Mouse (Mus musculus): ENCODE results near the gene Cplx1. TPM values are rescaled to one million over a fixed set of nuclear protein-coding genes. Genes with fewer than 3 reads are reported as not detected.

Cplx1 gene
- total RNA-seq (2021) = 100 to 1,000 TPM; 575 to 577 TPM
- long read RNA-seq, transcript Cplx1-201 (4 exons, 2,189 nt) = major isoform, 476 of 647 reads
- long read RNA-seq, partial matches to known transcripts = 38 of 647 reads
- long read RNA-seq, other reads (novel, unspliced or antisense) = 133 of 647 reads

GRCm38 (mm10) chr5:108549489-108550206, at the start of gene Cplx1:
Gene Cplx1 (minus strand): TSS chr5:108550024.
- DNase-seq (ENCODE audit: low spot score in 2 of 2) = peak; percentile 69 to 73

- DNase-seq (ENCODE audit: low spot score in 2 of 2) = peak; percentile 53 to 76
Measured at GRCm38 (mm10) chr5:108581361-108581891, 31.6 kb upstream of the Cplx1 start.

GRCm38 (mm10) chr5:108573054-108573453, 23.2 kb upstream of the Cplx1 start:
- DNase-seq (ENCODE audit: low spot score in 2 of 2) = no peak

GRCm38 (mm10) chr5:108570991-108571390, 21.2 kb upstream of the Cplx1 start:
- no peak for DNase-seq (ENCODE audit: low spot score in 2 of 2)

GRCm38 (mm10) chr5:108567104-108567503, 17.3 kb upstream of the Cplx1 start:
- DNase-seq (ENCODE audit: low spot score in 2 of 2) = no peak

GRCm38 (mm10) chr5:108566523-108566922, 16.7 kb upstream of the Cplx1 start:
- DNase-seq (ENCODE audit: low spot score in 2 of 2) = no peak

GRCm38 (mm10) chr5:108565381-108565780, 15.6 kb upstream of the Cplx1 start:
- DNase-seq (ENCODE audit: low spot score in 2 of 2) = no peak

- DNase-seq (ENCODE audit: low spot score in 2 of 2) = no peak
Measured at GRCm38 (mm10) chr5:108564346-108564745, 14.5 kb upstream of the Cplx1 start.

- no peak for DNase-seq (ENCODE audit: low spot score in 2 of 2)
Measured at GRCm38 (mm10) chr5:108562483-108562882, 12.7 kb upstream of the Cplx1 start.

GRCm38 (mm10) chr5:108556986-108557385, 7.2 kb upstream of the Cplx1 start:
- no peak for DNase-seq (ENCODE audit: low spot score in 2 of 2)

GRCm38 (mm10) chr5:108554041-108554440, 4.2 kb upstream of the Cplx1 start:
- DNase-seq (ENCODE audit: low spot score in 2 of 2) = no peak

GRCm38 (mm10) chr5:108550207-108550594, 377 bp upstream of the Cplx1 start:
- no peak for DNase-seq (ENCODE audit: low spot score in 2 of 2)

- no peak for DNase-seq (ENCODE audit: low spot score in 2 of 2)
Measured at GRCm38 (mm10) chr5:108549137-108549488, 711 bp downstream of the Cplx1 start.

GRCm38 (mm10) chr5:108547636-108548035, 2.2 kb downstream of the Cplx1 start:
- DNase-seq (ENCODE audit: low spot score in 2 of 2) = no peak

GRCm38 (mm10) chr5:108543516-108544291, 6.1 kb downstream of the Cplx1 start:
- no peak for DNase-seq (ENCODE audit: low spot score in 2 of 2)

- DNase-seq (ENCODE audit: low spot score in 2 of 2) = no peak
Measured at GRCm38 (mm10) chr5:108534188-108534587, 15.6 kb downstream of the Cplx1 start.

- no peak for DNase-seq (ENCODE audit: low spot score in 2 of 2)
Measured at GRCm38 (mm10) chr5:108522597-108522996, 27.2 kb downstream of the Cplx1 start.

- no peak for DNase-seq (ENCODE audit: low spot score in 2 of 2)
Measured at GRCm38 (mm10) chr5:108521896-108522295, 27.9 kb downstream of the Cplx1 start.

GRCm38 (mm10) chr5:108521016-108521415, 28.8 kb downstream of the Cplx1 start:
- DNase-seq (ENCODE audit: low spot score in 2 of 2) = peak in 1 of 2 experiments; percentile 44

GRCm38 (mm10) chr5:108520153-108520552, 29.7 kb downstream of the Cplx1 start:
- DNase-seq (ENCODE audit: low spot score in 2 of 2) = no peak

- DNase-seq (ENCODE audit: low spot score in 2 of 2) = no peak
Measured at GRCm38 (mm10) chr5:108518951-108519350, 30.9 kb downstream of the Cplx1 start.
